Mouse (Mus musculus) forebrain, postnatal 0 days (tissue): Measurements from ENCODE around the gene Tmem177. TPM values are rescaled to one million over a fixed set of nuclear protein-coding genes. Genes with fewer than 3 reads are reported as not detected.
A peak's percentile ranks its signal among the peaks of the same experiment; 100 is the strongest.

Source experiments
- ATAC-seq: fragments of 200-750 bp; cut with Nextera tagmentation; 2 replicates; pipeline ENCODE4 v1.8.0; 2017; ENCODE audit warnings: mild to moderate bottlenecking, moderate library complexity
- DNase-seq: peaks from one replicate; pipeline ENCODE4 v3.0.0-alpha.2; 2015
- H3K27ac ChIP-seq: fragments of 300-500 bp; sonication (generic); 2 replicates; pipeline ENCODE4 v1.5.1; 2014; ENCODE audit warnings: low read depth, mild to moderate bottlenecking, antibody characterized with exemption, low read length, moderate library complexity, mixed read lengths
- H3K27me3 ChIP-seq: fragments of 300-500 bp; sonication (generic); 2 replicates; pipeline ENCODE4 v1.6.1; 2014; ENCODE audit warnings: mild to moderate bottlenecking, low read length, mixed read lengths; ENCODE audit not compliant: insufficient read depth
- H3K36me3 ChIP-seq: fragments of 300-500 bp; sonication (generic); 2 replicates; pipeline ENCODE4 v1.6.1; 2014; ENCODE audit warnings: mild to moderate bottlenecking, moderate library complexity; ENCODE audit not compliant: insufficient read depth
- H3K4me1 ChIP-seq: fragments of 300-500 bp; sonication (generic); 2 replicates; pipeline ENCODE4 v1.6.1; 2014; ENCODE audit warnings: antibody characterized with exemption; ENCODE audit not compliant: insufficient read depth
- H3K4me2 ChIP-seq: fragments of 300-500 bp; sonication (generic); 2 replicates; pipeline ENCODE4 v1.6.1; 2014; ENCODE audit warnings: low read depth, mild to moderate bottlenecking, moderate library complexity
- H3K4me3 ChIP-seq: fragments of 300-500 bp; sonication (generic); 2 replicates; pipeline ENCODE4 v1.5.1; 2014; ENCODE audit warnings: low read depth, low read length, mixed read lengths
- H3K9ac ChIP-seq: fragments of 300-500 bp; sonication (generic); 2 replicates; pipeline ENCODE4 v1.6.1; 2014; ENCODE audit warnings: mild to moderate bottlenecking
- H3K9me3 ChIP-seq: fragments of 300-500 bp; sonication (generic); 2 replicates; pipeline ENCODE4 v1.6.1; 2016; ENCODE audit warnings: low read length
- CTCF ChIP-seq: sonication (generic); IDR thresholded peaks from 2 replicates; pipeline ENCODE4 v1.5.1; 2016; ENCODE audit warnings: antibody characterized with exemption, control low read depth, low read depth
- WGBS: fragments of 180-500 bp; shearing (Covaris S2); extraction: QIAGEN DNeasy Blood & Tissue Kit; methylation state at CpG from one replicate; pipeline ENCODE4 v1.1.7; 2014; 5-methylcytosine and 5-hydroxymethylcytosine counted together
- polyA plus RNA-seq: library from polyadenylated mRNA; unstranded; fragments of >200 nt; fragmentation: Nextera tagmentation; extraction: Ambion mirVana; gene quantifications from 2 replicates; pipeline ENCODE4 v1.2.1, GENCODE M21; 2015
- total RNA-seq: library from RNA; depleted of rRNA; stranded (reverse); fragments of >200 nt; gene quantifications from 2 replicates; pipeline ENCODE4 v1.2.3, GENCODE M21; 2014

The Tmem177 gene
- total and polyA plus RNA-seq, 2 experiments from 2014 or later, result 5.4 to 6.9 TPM

- no peak overlapping the region for H3K9ac ChIP-seq
- H3K36me3 ChIP-seq, result no peaks in the 10 kb centered on the region
- peak; percentile 66 for ATAC-seq
- 27% methylated on average over 8 of the region's 8 CpGs for WGBS
- H3K9me3 ChIP-seq, result no peaks in the 10 kb centered on the region
- DNase-seq, result peak; percentile 78
- H3K27me3 ChIP-seq, result no peaks in the 10 kb centered on the region
- peak overlapping the region; percentile 66 for H3K27ac ChIP-seq
- H3K4me2 ChIP-seq, result no peak overlapping the region
- H3K4me1 ChIP-seq, result peaks cover 21% of the 10 kb centered on the region
- H3K4me3 ChIP-seq, result no peak overlapping the region
- TF ChIP-seq CTCF, result no peak
Measured at GRCm38 (mm10) chr1:119902551-119903230, 10.3 kb downstream of the Tmem177 start.

GRCm38 (mm10) chr1:119899195-119900123 is 13.5 kb downstream of the Tmem177 start:
- no peak for TF ChIP-seq CTCF
- peak; percentile 90 for DNase-seq
- peaks cover 28% of the 10 kb centered on the region for H3K4me1 ChIP-seq
- no peaks in the 10 kb centered on the region for H3K9me3 ChIP-seq
- H3K27ac ChIP-seq, result peak overlapping the region; percentile 76
- H3K27me3 ChIP-seq, result no peaks in the 10 kb centered on the region
- H3K4me2 ChIP-seq, result no peak overlapping the region
- no peak overlapping the region for H3K4me3 ChIP-seq
- no peak overlapping the region for H3K9ac ChIP-seq
- no peaks in the 10 kb centered on the region for H3K36me3 ChIP-seq
- WGBS, result 53% methylated on average over 11 of the region's 11 CpGs
- peak; percentile 92 for ATAC-seq

- no peak overlapping the region for H3K27ac ChIP-seq
- TF ChIP-seq CTCF, result peak; percentile 80
- no peak overlapping the region for H3K4me2 ChIP-seq
- H3K27me3 ChIP-seq, result no peaks in the 10 kb centered on the region
- H3K4me1 ChIP-seq, result peaks cover 14% of the 10 kb centered on the region
- ATAC-seq (no peak), DNase-seq (peak; percentile 76)
- H3K9ac ChIP-seq, result no peak overlapping the region
- no peak overlapping the region for H3K4me3 ChIP-seq
- H3K9me3 ChIP-seq, result no peaks in the 10 kb centered on the region
- H3K36me3 ChIP-seq, result no peaks in the 10 kb centered on the region
- WGBS, result 41% methylated on average over 6 of the region's 6 CpGs
Measured at GRCm38 (mm10) chr1:119894936-119895335, 18.1 kb downstream of the Tmem177 start.

GRCm38 (mm10) chr1:119893600-119893999 is 19.4 kb downstream of the Tmem177 start:
- Histone ChIP-seq H3K9me3 (no peaks in the 10 kb centered on the region), H3K4me2 (no peak overlapping the region), H3K27ac (no peak overlapping the region), H3K9ac (no peak overlapping the region), H3K4me1 (peaks cover 6% of the 10 kb centered on the region; the same call in 1 of the 2 replicates), H3K4me3 (no peak overlapping the region), H3K36me3 (no peaks in the 10 kb centered on the region), H3K27me3 (no peaks in the 10 kb centered on the region)
- TF ChIP-seq CTCF, result no peak
- ATAC-seq, result no peak
- 81% methylated on average over 3 of the region's 3 CpGs for WGBS
- no peak for DNase-seq

GRCm38 (mm10) chr1:119892933-119893332 is 20.1 kb downstream of the Tmem177 start:
- Histone ChIP-seq H3K4me1 (peaks cover 6% of the 10 kb centered on the region; the same call in 1 of the 2 replicates), H3K9ac (no peak overlapping the region), H3K4me2 (no peak overlapping the region), H3K27me3 (no peaks in the 10 kb centered on the region), H3K36me3 (no peaks in the 10 kb centered on the region), H3K9me3 (no peaks in the 10 kb centered on the region), H3K4me3 (no peak overlapping the region), H3K27ac (no peak overlapping the region)
- DNase-seq, result no peak
- TF ChIP-seq CTCF, result peak; percentile 37
- ATAC-seq, result no peak
- 71% methylated on average over 6 of the region's 6 CpGs for WGBS

GRCm38 (mm10) chr1:119891865-119892264 is 21.1 kb downstream of the Tmem177 start:
- Histone ChIP-seq H3K27ac (no peak overlapping the region), H3K36me3 (no peaks in the 10 kb centered on the region), H3K4me3 (no peak overlapping the region), H3K4me2 (no peak overlapping the region), H3K9me3 (no peaks in the 10 kb centered on the region), H3K9ac (no peak overlapping the region), H3K27me3 (no peaks in the 10 kb centered on the region), H3K4me1 (peaks cover 6% of the 10 kb centered on the region; the same call in 1 of the 2 replicates)
- DNase-seq (no peak), ATAC-seq (peak; percentile 19; the same call in 1 of the 2 replicates)
- no peak for TF ChIP-seq CTCF
- 64% methylated on average over 4 of the region's 4 CpGs for WGBS
